Mouse (Mus musculus) brain, embryonic 14.5 days (tissue): ENCODE measurements around the gene Gstm4.

Experiments
- CTCF ChIP-seq: fragments of 200-500 bp; IDR thresholded peaks from 2 replicates; pipeline ENCODE4 v1.5.1; 2012; ENCODE audit warnings: inconsistent platforms, mild to moderate bottlenecking, moderate library complexity, borderline replicate concordance; ENCODE audit not compliant: insufficient read depth, insufficient read length; ENCODE audit errors: extremely low read depth
- POLR2A ChIP-seq: fragments of 200-500 bp; IDR thresholded peaks from 2 replicates; pipeline ENCODE4 v1.6.1; 2012; ENCODE audit warnings: mild to moderate bottlenecking, inconsistent platforms, borderline replicate concordance; ENCODE audit not compliant: poor library complexity, insufficient read depth, insufficient read length, severe bottlenecking; ENCODE audit errors: extremely low read depth

GRCm38 (mm10) chr3:108028641-108029365 is 15.9 kb downstream of the Gstm4 start:
- TF ChIP-seq POLR2A: no peak
- no peak for TF ChIP-seq CTCF
